10 mouse cellular contexts compared by ENCODE assay signal in the genomic region with DNA sequence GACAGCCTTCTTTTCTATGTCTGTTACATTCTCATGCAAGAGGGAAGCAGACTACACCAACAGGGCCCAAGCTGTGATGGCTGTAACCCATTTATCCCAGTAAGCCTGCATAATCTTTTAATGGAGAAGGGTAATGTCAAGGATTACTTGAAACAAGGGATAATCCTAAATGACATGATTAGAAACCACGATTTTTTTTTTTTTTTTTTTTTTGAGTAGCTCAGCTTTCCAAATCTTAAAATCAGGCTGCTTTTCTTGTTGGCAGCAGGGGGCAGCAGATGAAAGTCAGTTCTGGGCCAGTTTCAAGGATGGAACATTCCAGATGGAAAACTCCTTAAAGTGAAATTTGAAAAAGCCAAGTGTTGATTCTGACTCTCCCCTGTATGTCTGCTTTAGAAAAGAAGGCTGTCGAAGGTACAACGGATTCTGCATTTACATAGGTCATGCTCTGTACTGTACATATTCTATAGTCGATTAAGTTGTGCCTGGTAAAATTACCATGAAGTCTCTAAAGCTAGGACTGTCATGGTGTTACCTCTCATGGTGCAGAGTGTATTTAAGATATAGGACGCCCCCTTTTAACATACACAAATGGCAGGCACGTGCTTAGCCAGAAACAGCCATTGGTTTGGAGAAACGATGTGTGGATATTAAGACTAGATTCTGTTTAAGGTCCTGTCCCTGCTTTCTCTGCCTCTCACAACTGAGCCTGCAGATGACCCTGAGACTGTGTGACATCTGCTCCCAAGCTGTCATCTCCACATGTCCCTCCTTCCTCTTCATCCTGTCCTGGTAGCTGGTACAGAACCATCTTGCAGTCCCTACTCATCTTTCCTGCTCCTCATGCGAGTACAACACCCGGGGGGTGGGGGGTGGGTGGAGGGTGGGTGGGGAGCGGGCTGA.
DNase-seq lines count a peak whose midpoint lies in the region; ATAC-seq lines count a peak whose summit lies in the region.
"Had no signal": no experiment of that assay in that cellular context is flagged by ENCODE, and none has a peak within 500 bp of the region (broad histone marks: within the 10 kb centered on the region; RNA-seq: fewer than 3 reads in every experiment).

No protein-coding gene starts in this region.

- H3K36me3 ChIP-seq in hindbrain, embryonic 12.5 days: no peaks in the 10 kb centered on the region
- H3K36me3 ChIP-seq: embryonic facial prominence, embryonic 12.5 days; heart, embryonic 15.5 days had no signal

- H3K27ac ChIP-seq in hindbrain, embryonic 12.5 days: no peak overlapping the region
- H3K27ac ChIP-seq: embryonic facial prominence, embryonic 12.5 days; heart, embryonic 15.5 days had no signal

- no peaks in the 10 kb centered on the region for H3K9me3 ChIP-seq in hindbrain, embryonic 12.5 days (replicated peaks)
- H3K9me3 ChIP-seq: embryonic facial prominence, embryonic 12.5 days; heart, embryonic 15.5 days had no signal

- H3K9ac ChIP-seq in hindbrain, embryonic 12.5 days: no peak overlapping the region
- H3K9ac ChIP-seq: embryonic facial prominence, embryonic 12.5 days; heart, embryonic 15.5 days had no signal

- no peaks in the 10 kb centered on the region for H3K27me3 ChIP-seq in hindbrain, embryonic 12.5 days
- H3K27me3 ChIP-seq: embryonic facial prominence, embryonic 12.5 days; heart, embryonic 15.5 days had no signal

- 54% methylated on average over 10 of the region's 10 CpGs for WGBS in hindbrain, embryonic 12.5 days

- peak; percentile 65 for ATAC-seq in hindbrain, embryonic 12.5 days (ENCODE audit: low FRiP score)

- peaks cover 13% of the 10 kb centered on the region; the same call in 1 of the 2 replicates for H3K4me1 ChIP-seq in hindbrain, embryonic 12.5 days
- H3K4me1 ChIP-seq: embryonic facial prominence, embryonic 12.5 days; heart, embryonic 15.5 days had no signal

- H3K4me3 ChIP-seq in hindbrain, embryonic 12.5 days: no peak overlapping the region
- H3K4me3 ChIP-seq: embryonic facial prominence, embryonic 12.5 days; heart, embryonic 15.5 days had no signal

- peak; percentile 8 for DNase-seq in heart, postnatal 4 days
- no peak for DNase-seq in heart, postnatal 36 days
- peak; percentile 52 for DNase-seq in right cerebral cortex, postnatal 4 days
- DNase-seq in right cerebral cortex, adult 2 months (ENCODE audit: low spot score in 2 of 2): no peak
- peak; percentile 54 for DNase-seq in retina, postnatal 7 days (ENCODE audit: low read depth, low spot score)
- no peak for DNase-seq in cerebellum, adult 8-10 months
- DNase-seq in T-cell, adult 2 months (ENCODE audit: low spot score): no peak

- H3K4me2 ChIP-seq in hindbrain, embryonic 12.5 days (replicated peaks): no peak overlapping the region
- H3K4me2 ChIP-seq: embryonic facial prominence, embryonic 12.5 days; heart, embryonic 15.5 days had no signal

- intact Hi-C loops in heart, postnatal 36 days (cut with DNase I): no loop called here

Comparison
In these comparisons a context has a peak if more than half of its experiments do, and no peak if none do; other contexts are left out.
1. DNase-seq: peak in heart, postnatal 4 days (single experiment), right cerebral cortex, postnatal 4 days (single experiment) and retina, postnatal 7 days (single experiment); none in heart, postnatal 36 days (0 of 2), right cerebral cortex, adult 2 months (0 of 2), cerebellum, adult 8-10 months (single experiment) and T-cell, adult 2 months (single experiment).